Mouse (Mus musculus) neural tube, embryonic 14.5 days (tissue): ENCODE measurements around the gene Gm10647. TPM values are rescaled to one million over a fixed set of nuclear protein-coding genes. Genes with fewer than 3 reads are reported as not detected.
"Not testable (repeated sequence)": the region's sequence is repeated elsewhere in the genome, so short reads cannot be mapped to it uniquely, and the experiment has no call there.

ENCODE experiments used
- ATAC-seq: fragments of 200-750 bp; cut with Nextera tagmentation; 2 replicates; pipeline ENCODE4 v1.8.0; 2017; ENCODE audit warnings: low read depth, mild to moderate bottlenecking, moderate TSS enrichment, moderate library complexity
- H3K27ac ChIP-seq: fragments of 300-500 bp; sonication (generic); 2 replicates; pipeline ENCODE4 v1.5.1; 2014; ENCODE audit warnings: low read depth, mild to moderate bottlenecking, control low read depth, low read length, moderate library complexity, mixed read lengths
- H3K27me3 ChIP-seq: fragments of 300-500 bp; sonication (generic); 2 replicates; pipeline ENCODE4 v1.6.1; 2014; ENCODE audit warnings: low read length; ENCODE audit not compliant: control insufficient read depth, insufficient read depth
- H3K36me3 ChIP-seq: fragments of 300-500 bp; sonication (generic); 2 replicates; pipeline ENCODE4 v1.6.1; 2014; ENCODE audit warnings: low read length, mixed read lengths; ENCODE audit not compliant: control insufficient read depth, insufficient read depth
- H3K4me1 ChIP-seq: fragments of 300-500 bp; sonication (generic); 2 replicates; pipeline ENCODE4 v1.6.1; 2014; ENCODE audit warnings: low read length; ENCODE audit not compliant: control insufficient read depth, insufficient read depth
- H3K4me2 ChIP-seq: fragments of 300-500 bp; sonication (generic); 2 replicates; pipeline ENCODE4 v1.6.1; 2014; ENCODE audit warnings: mild to moderate bottlenecking, low read depth, low read length, control low read depth
- H3K4me3 ChIP-seq: fragments of 300-500 bp; sonication (generic); 2 replicates; pipeline ENCODE4 v1.5.1; 2014; ENCODE audit warnings: low read depth, low read length, control low read depth, mixed read lengths
- H3K9ac ChIP-seq: fragments of 300-500 bp; sonication (generic); replicated peaks from 2 replicates; pipeline ENCODE4 v1.6.1; 2014; ENCODE audit warnings: low read depth, mild to moderate bottlenecking, control low read depth, low read length, mixed read lengths
- H3K9me3 ChIP-seq: fragments of 300-500 bp; sonication (generic); 2 replicates; pipeline ENCODE4 v1.6.1; 2016; ENCODE audit warnings: low read length; ENCODE audit not compliant: control insufficient read depth
- WGBS: fragments of 180-500 bp; shearing (Covaris S2); extraction: QIAGEN DNeasy Blood & Tissue Kit; methylation state at CpG from one replicate; pipeline ENCODE4 v1.1.7; 2014; 5-methylcytosine and 5-hydroxymethylcytosine counted together
- polyA plus RNA-seq: library from polyadenylated mRNA; unstranded; fragments of >200 nt; fragmentation: Nextera tagmentation; extraction: Ambion mirVana; gene quantifications from 2 replicates; pipeline ENCODE4 v1.2.1, GENCODE M21; 2014

The Gm10647 gene
- 0.30 and 0.80 TPM in 2 replicates for polyA plus RNA-seq

GRCm38 (mm10) chr9:66796739-66797138 is at the start of gene Gm10647:
Gm10647 (plus strand) TSS chr9:66797039.
- H3K36me3 ChIP-seq = no peaks in the 10 kb centered on the region
- peak within 1 kb of the TSS; percentile 71 for H3K4me3 ChIP-seq
- no peak for ATAC-seq
- H3K27ac ChIP-seq = peak within 1 kb of the TSS; percentile 91
- H3K4me1 ChIP-seq = peaks cover 4% of the 10 kb centered on the region; the same call in 1 of the 2 replicates
- peak within 1 kb of the TSS; percentile 83 for H3K4me2 ChIP-seq
- peak within 1 kb of the TSS; percentile 88 for H3K9ac ChIP-seq
- no peaks in the 10 kb centered on the region for H3K9me3 ChIP-seq
- WGBS = 80% methylated on average over 5 of the region's 5 CpGs
- H3K27me3 ChIP-seq = no peaks in the 10 kb centered on the region

GRCm38 (mm10) chr9:66748390-66748789 is 48.4 kb upstream of the Gm10647 start:
- Histone ChIP-seq H3K9ac (no peak overlapping the region), H3K27me3 (no peaks in the 10 kb centered on the region), H3K9me3 (no peaks in the 10 kb centered on the region), H3K36me3 (no peaks in the 10 kb centered on the region), H3K27ac (no peak overlapping the region), H3K4me2 (no peak overlapping the region), H3K4me1 (no peaks in the 10 kb centered on the region), H3K4me3 (no peak overlapping the region)
- no peak for ATAC-seq
- 81% methylated on average over 15 of the region's 15 CpGs for WGBS

GRCm38 (mm10) chr9:66752849-66753248 is 44.0 kb upstream of the Gm10647 start:
- H3K9me3 ChIP-seq = no peaks in the 10 kb centered on the region
- no peaks in the 10 kb centered on the region for H3K36me3 ChIP-seq
- WGBS = 75% methylated on average over 6 of the region's 6 CpGs
- no peaks in the 10 kb centered on the region for H3K4me1 ChIP-seq
- H3K4me2 ChIP-seq = no peak overlapping the region
- no peaks in the 10 kb centered on the region for H3K27me3 ChIP-seq
- ATAC-seq = no peak
- H3K4me3 ChIP-seq = no peak overlapping the region
- H3K27ac ChIP-seq = no peak overlapping the region
- no peak overlapping the region for H3K9ac ChIP-seq

- Histone ChIP-seq H3K27ac (no peak overlapping the region), H3K4me2 (no peak overlapping the region), H3K27me3 (no peaks in the 10 kb centered on the region), H3K4me3 (no peak overlapping the region), H3K9me3 (no peaks in the 10 kb centered on the region), H3K36me3 (no peaks in the 10 kb centered on the region), H3K9ac (no peak overlapping the region), H3K4me1 (no peaks in the 10 kb centered on the region)
- 64% methylated on average over 1 of the region's 1 CpGs for WGBS
- no peak for ATAC-seq
Observed at GRCm38 (mm10) chr9:66760991-66761390, 35.8 kb upstream of the Gm10647 start.

GRCm38 (mm10) chr9:66768721-66769120 is 28.1 kb upstream of the Gm10647 start:
- Histone ChIP-seq H3K36me3 (no peaks in the 10 kb centered on the region), H3K4me3 (no peak overlapping the region), H3K27ac (no peak overlapping the region), H3K9me3 (no peaks in the 10 kb centered on the region), H3K4me2 (no peak overlapping the region), H3K9ac (no peak overlapping the region), H3K27me3 (no peaks in the 10 kb centered on the region), H3K4me1 (no peaks in the 10 kb centered on the region)
- ATAC-seq = no peak
- WGBS = 100% methylated on average over 1 of the region's 1 CpGs

GRCm38 (mm10) chr9:66769275-66769674 is 27.6 kb upstream of the Gm10647 start:
- Histone ChIP-seq H3K4me2 (no peak overlapping the region), H3K27ac (no peak overlapping the region), H3K4me3 (no peak overlapping the region), H3K36me3 (no peaks in the 10 kb centered on the region), H3K4me1 (no peaks in the 10 kb centered on the region), H3K9me3 (no peaks in the 10 kb centered on the region), H3K27me3 (no peaks in the 10 kb centered on the region), H3K9ac (no peak overlapping the region)
- ATAC-seq = no peak
- WGBS = 51% methylated on average over 3 of the region's 3 CpGs

- no peaks in the 10 kb centered on the region for H3K27me3 ChIP-seq
- no peaks in the 10 kb centered on the region for H3K9me3 ChIP-seq
- H3K36me3 ChIP-seq = no peaks in the 10 kb centered on the region
- H3K4me1 ChIP-seq = no peaks in the 10 kb centered on the region
- no peak overlapping the region for H3K9ac ChIP-seq
- no peak overlapping the region for H3K27ac ChIP-seq
- H3K4me3 ChIP-seq = no peak overlapping the region
- no peak overlapping the region for H3K4me2 ChIP-seq
- no peak for ATAC-seq
Observed at GRCm38 (mm10) chr9:66770701-66771100, 26.1 kb upstream of the Gm10647 start.

GRCm38 (mm10) chr9:66784552-66784951 is 12.3 kb upstream of the Gm10647 start:
- H3K9me3 ChIP-seq, H3K4me1 ChIP-seq, H3K27me3 ChIP-seq, H3K9ac ChIP-seq, H3K4me2 ChIP-seq, H3K36me3 ChIP-seq, ATAC-seq, H3K27ac ChIP-seq, H3K4me3 ChIP-seq: not testable (repeated sequence)
- WGBS = no CpG with 5 or more reads among the region's 3 CpGs

- H3K36me3 ChIP-seq = 0 out of 2 replicates have a peak, but pooled peaks cover 4% of the 10 kb centered on the region
- H3K4me1 ChIP-seq = no peaks in the 10 kb centered on the region
- 9% methylated on average over 2 of the region's 2 CpGs for WGBS
- H3K9me3 ChIP-seq = no peaks in the 10 kb centered on the region
- ATAC-seq = no peak
- no peak overlapping the region for H3K4me3 ChIP-seq
- H3K9ac ChIP-seq = no peak overlapping the region
- H3K4me2 ChIP-seq = no peak overlapping the region
- no peak overlapping the region for H3K27ac ChIP-seq
- no peaks in the 10 kb centered on the region for H3K27me3 ChIP-seq
Observed at GRCm38 (mm10) chr9:66787821-66788220, 9.0 kb upstream of the Gm10647 start.
